Mouse (Mus musculus): Measurements from ENCODE around the gene Il19.

- TF ChIP-seq CTCF (IDR thresholded peaks at IDR 0.05; ENCODE audit: control insufficient read depth, insufficient read depth, insufficient read length) (no peak), MAX (IDR thresholded peaks at IDR 0.05) (no peak), CEBPB (IDR thresholded peaks at IDR 0.05; ENCODE audit: low read depth) (no peak), USF1 (IDR thresholded peaks at IDR 0.05; ENCODE audit: low read depth) (no peak), MYOD1 (IDR thresholded peaks at IDR 0.05; ENCODE audit: control insufficient read depth, insufficient read length, low read depth) (no peak), FOSL1 (IDR thresholded peaks at IDR 0.05; ENCODE audit: insufficient read depth, low read length, poor library complexity, severe bottlenecking) (no peak)
These were observed 52.6 kb downstream of the Il19 start, which contains the start of gene Il24 for GRCm38 (mm10) chr1:130887354-130887753.

All from C2C12 (cell line).